Mouse (Mus musculus): Measurements from ENCODE around the gene Wdr20. TPM values are rescaled to one million over a fixed set of nuclear protein-coding genes. Genes with fewer than 3 reads are reported as not detected.

Wdr20 gene
- total and polyA plus RNA-seq, 3 experiments = 17.9 to 26.2 (median 22.8) TPM

- DNase-seq (ENCODE audit: extremely low read depth) = no peak
- Histone ChIP-seq H3K9me3 (replicated peaks; ENCODE audit: low read length) (no peaks in the 10 kb centered on the region), H3K36me3 (replicated peaks in 1 of 2; ENCODE audit: control insufficient read depth in 1 of 2, insufficient read depth in 1 of 2, low read length in 1 of 2) (peaks cover 0 to 9% of the 10 kb centered on the region in 2 experiments), H3K9ac (ENCODE audit: insufficient read depth, low read depth) (peak overlapping the region; percentile 84; the same call in 1 of the 2 replicates), H3K79me2 (replicated peaks; ENCODE audit: control insufficient read depth, extremely low read depth, insufficient read depth, poor library complexity, severe bottlenecking) (peaks cover 11% of the 10 kb centered on the region; the same call in 1 of the 2 replicates), H3K27me3 (replicated peaks) (no peaks in the 10 kb centered on the region), H3K4me3 (replicated peaks in 1 of 3; ENCODE audit: low read depth in 2 of 3, low read length in 2 of 3, poor library complexity in 1 of 3) (peak overlapping the region; percentile 2 to 85 (median 66)), H3K4me1 (ENCODE audit: control insufficient read depth in 1 of 2, insufficient read depth in 2 of 2) (peaks cover 18 to 34% of the 10 kb centered on the region in 2 experiments), H3K27ac (ENCODE audit: insufficient read depth, low read depth) (no peak overlapping the region), H3K4me2 (ENCODE audit: insufficient read depth, low read depth, poor library complexity, severe bottlenecking) (peak overlapping the region; percentile 89)
- dilution Hi-C loops (cut with MboI; ENCODE audit: extremely low pct_ligation_motif_present, extremely low pct_unique_long_range_greater_than_20kb, low sequenced_read_pairs) (no loop called here), in situ Hi-C loops (cut with MboI; ENCODE audit: low pct_ligation_motif_present, low pct_unique_long_range_greater_than_20kb, low sequenced_read_pairs) (no loop called here)
- no peak for TF ChIP-seq MXI1 (IDR thresholded peaks at IDR 0.05; ENCODE audit: low read depth, low read length)
- TF ChIP-seq MAFK (IDR thresholded peaks at IDR 0.05; ENCODE audit: insufficient replicate concordance, low read length) = no peak
These were observed 113.7 kb downstream of the Wdr20 start for GRCm38 (mm10) chr12:110851414-110851813.

GRCm38 (mm10) chr12:110851923-110852322 lies 114.2 kb downstream of the Wdr20 start:
- Histone ChIP-seq H3K9ac (ENCODE audit: insufficient read depth, low read depth) (no peak overlapping the region), H3K36me3 (replicated peaks in 1 of 2; ENCODE audit: control insufficient read depth in 1 of 2, insufficient read depth in 1 of 2, low read length in 1 of 2) (peaks cover 0 to 9% of the 10 kb centered on the region in 2 experiments), H3K79me2 (replicated peaks; ENCODE audit: control insufficient read depth, extremely low read depth, insufficient read depth, poor library complexity, severe bottlenecking) (peaks cover 16% of the 10 kb centered on the region), H3K9me3 (replicated peaks; ENCODE audit: low read length) (no peaks in the 10 kb centered on the region), H3K4me1 (ENCODE audit: control insufficient read depth in 1 of 2, insufficient read depth in 2 of 2) (peaks cover 18 to 39% of the 10 kb centered on the region in 2 experiments), H3K4me3 (replicated peaks in 1 of 3; ENCODE audit: low read depth in 2 of 3, low read length in 2 of 3, poor library complexity in 1 of 3) (no peak overlapping the region), H3K4me2 (ENCODE audit: insufficient read depth, low read depth, poor library complexity, severe bottlenecking) (no peak overlapping the region), H3K27me3 (replicated peaks) (no peaks in the 10 kb centered on the region), H3K27ac (ENCODE audit: insufficient read depth, low read depth) (no peak overlapping the region)
- no peak for DNase-seq (ENCODE audit: extremely low read depth)
- no peak for TF ChIP-seq MYC (IDR thresholded peaks at IDR 0.05; ENCODE audit: low read depth, low read length)
- no peak for TF ChIP-seq BHLHE40 (IDR thresholded peaks at IDR 0.05; ENCODE audit: low read depth, low read length)
- TF ChIP-seq NRF1 (IDR thresholded peaks at IDR 0.05; ENCODE audit: low read depth, low read length) = no peak
- no peak for TF ChIP-seq RAD21 (IDR thresholded peaks at IDR 0.05; ENCODE audit: low read depth, low read length)
- TF ChIP-seq JUND (conservative IDR thresholded peaks at IDR 0.05; ENCODE audit: low read depth, low read length) = no peak
- no peak for TF ChIP-seq SMC3 (IDR thresholded peaks at IDR 0.05; ENCODE audit: low read depth, low read length)
- no peak for TF ChIP-seq HCFC1 (IDR thresholded peaks at IDR 0.05; ENCODE audit: low read depth, low read length)
- TF ChIP-seq CTCF (conservative IDR thresholded peaks at IDR 0.05 in 1 of 2, IDR thresholded peaks at IDR 0.05 in 1 of 2; ENCODE audit: low read depth in 2 of 2, low read length in 2 of 2) = no peak
- in situ Hi-C loops (cut with MboI; ENCODE audit: low pct_ligation_motif_present, low pct_unique_long_range_greater_than_20kb, low sequenced_read_pairs) = no loop called here
- dilution Hi-C loops (cut with MboI; ENCODE audit: extremely low pct_ligation_motif_present, extremely low pct_unique_long_range_greater_than_20kb, low sequenced_read_pairs) = no loop called here

Other genes starting within 250 kb of the Wdr20 start
- gene Dync1h1, start 136.5 kb upstream of the Wdr20 start, total RNA-seq (2012; rRNA removed) = 96.1 and 114 TPM in 2 replicates
- 24.9 and 25.7 TPM in 2 replicates for gene Dync1h1, start 136.5 kb upstream of the Wdr20 start, total RNA-seq (2014; rRNA removed)
- 71.7 and 80.1 TPM in 2 replicates for gene Dync1h1, start 136.5 kb upstream of the Wdr20 start, polyA plus RNA-seq (2012; ENCODE audit: insufficient read length, low read depth)
- gene 1700001K19Rik, start 55.3 kb upstream of the Wdr20 start, total RNA-seq (2012; rRNA removed) = 0.13 TPM in 1 of 2 replicates, not detected in the other
- gene 1700001K19Rik, start 55.3 kb upstream of the Wdr20 start, total RNA-seq (2014; rRNA removed) = not detected in 2 replicates
- not detected in 2 replicates for gene 1700001K19Rik, start 55.3 kb upstream of the Wdr20 start, polyA plus RNA-seq (2012; ENCODE audit: insufficient read length, low read depth)
- 730 and 1,066 TPM in 2 replicates for gene Hsp90aa1, start 35.2 kb upstream of the Wdr20 start, total RNA-seq (2012; rRNA removed)
- 1,361 and 1,740 TPM in 2 replicates for gene Hsp90aa1, start 35.2 kb upstream of the Wdr20 start, total RNA-seq (2014; rRNA removed)
- 2,091 and 2,158 TPM in 2 replicates for gene Hsp90aa1, start 35.2 kb upstream of the Wdr20 start, polyA plus RNA-seq (2012; ENCODE audit: insufficient read length, low read depth)
- gene Mok, start 103.0 kb downstream of the Wdr20 start, total RNA-seq (2012; rRNA removed) = 5.5 and 9.8 TPM in 2 replicates
- gene Mok, start 103.0 kb downstream of the Wdr20 start, total RNA-seq (2014; rRNA removed) = 5.8 and 7.1 TPM in 2 replicates
- gene Mok, start 103.0 kb downstream of the Wdr20 start, polyA plus RNA-seq (2012; ENCODE audit: insufficient read length, low read depth) = 9.1 and 11.0 TPM in 2 replicates
- gene Zfp839, start 112.3 kb downstream of the Wdr20 start, total RNA-seq (2012; rRNA removed) = 7.8 and 9.1 TPM in 2 replicates
- gene Zfp839, start 112.3 kb downstream of the Wdr20 start, total RNA-seq (2014; rRNA removed) = 3.7 and 3.8 TPM in 2 replicates
- gene Zfp839, start 112.3 kb downstream of the Wdr20 start, polyA plus RNA-seq (2012; ENCODE audit: insufficient read length, low read depth) = 8.1 and 9.2 TPM in 2 replicates
- gene Cinp, start 151.2 kb downstream of the Wdr20 start, total RNA-seq (2012; rRNA removed) = 135 and 161 TPM in 2 replicates
- gene Cinp, start 151.2 kb downstream of the Wdr20 start, total RNA-seq (2014; rRNA removed) = 164 and 167 TPM in 2 replicates
- gene Cinp, start 151.2 kb downstream of the Wdr20 start, polyA plus RNA-seq (2012; ENCODE audit: insufficient read length, low read depth) = 114 and 131 TPM in 2 replicates
- 6.7 and 7.5 TPM in 2 replicates for gene Tecpr2, start 151.3 kb downstream of the Wdr20 start, total RNA-seq (2012; rRNA removed)
- 2.6 and 3.1 TPM in 2 replicates for gene Tecpr2, start 151.3 kb downstream of the Wdr20 start, total RNA-seq (2014; rRNA removed)
- 2.8 and 2.9 TPM in 2 replicates for gene Tecpr2, start 151.3 kb downstream of the Wdr20 start, polyA plus RNA-seq (2012; ENCODE audit: insufficient read length, low read depth)
- gene Ankrd9, start 241.1 kb downstream of the Wdr20 start, total RNA-seq (2012; rRNA removed) = 4.7 and 5.2 TPM in 2 replicates
- gene Ankrd9, start 241.1 kb downstream of the Wdr20 start, total RNA-seq (2014; rRNA removed) = 2.1 and 2.5 TPM in 2 replicates
- gene Ankrd9, start 241.1 kb downstream of the Wdr20 start, polyA plus RNA-seq (2012; ENCODE audit: insufficient read length, low read depth) = 1.5 and 2.4 TPM in 2 replicates

All from CH12.LX (cell line).